Mouse (Mus musculus): ENCODE measurements around the gene Mfap4. TPM values are rescaled to one million over a fixed set of nuclear protein-coding genes. Genes with fewer than 3 reads are reported as not detected.

Gene Mfap4
- polyA plus RNA-seq, 1 experiment: not detected

- no peaks in the 10 kb centered on the region for H3K79me2 ChIP-seq (ENCODE audit: control insufficient read depth, insufficient read depth)
- H3K36me3 ChIP-seq (ENCODE audit: control insufficient read depth, insufficient read depth): no peaks in the 10 kb centered on the region
- no peak overlapping the region for H3K4me3 ChIP-seq (ENCODE audit: insufficient read depth, poor library complexity, severe bottlenecking)
- TF ChIP-seq MAX (IDR thresholded peaks at IDR 0.05): no peak
- TF ChIP-seq FOSL1 (IDR thresholded peaks at IDR 0.05; ENCODE audit: insufficient read depth, low read length, poor library complexity, severe bottlenecking): no peak
- no peak for TF ChIP-seq CEBPB (IDR thresholded peaks at IDR 0.05; ENCODE audit: low read depth)
- no peak overlapping the region for H3ac ChIP-seq (ENCODE audit: control insufficient read depth, insufficient read length, low read depth)
- no peaks in the 10 kb centered on the region for H3K79me3 ChIP-seq (ENCODE audit: low read depth)
- H3K27me3 ChIP-seq (ENCODE audit: control insufficient read depth, insufficient read depth, insufficient read length): peaks cover 43% of the 10 kb centered on the region
Observed at GRCm38 (mm10) chr11:61447296-61447695, 37.9 kb upstream of the Mfap4 start.

- Histone ChIP-seq H3K79me2 (ENCODE audit: control insufficient read depth, insufficient read depth) (no peaks in the 10 kb centered on the region), H3K27me3 (ENCODE audit: control insufficient read depth, insufficient read depth, insufficient read length) (peaks cover 47% of the 10 kb centered on the region), H3K4me3 (ENCODE audit: insufficient read depth, poor library complexity, severe bottlenecking) (no peak overlapping the region), H3K79me3 (ENCODE audit: low read depth) (no peaks in the 10 kb centered on the region), H3K36me3 (ENCODE audit: control insufficient read depth, insufficient read depth) (no peaks in the 10 kb centered on the region), H3ac (ENCODE audit: control insufficient read depth, insufficient read length, low read depth) (no peak overlapping the region)
- TF ChIP-seq MYOG (IDR thresholded peaks at IDR 0.05; ENCODE audit: control insufficient read depth, extremely low read depth, insufficient read length) (no peak), FOSL1 (IDR thresholded peaks at IDR 0.05; ENCODE audit: insufficient read depth, low read length, poor library complexity, severe bottlenecking) (no peak), CEBPB (IDR thresholded peaks at IDR 0.05; ENCODE audit: low read depth) (no peak), MAX (IDR thresholded peaks at IDR 0.05) (no peak), USF1 (IDR thresholded peaks at IDR 0.05; ENCODE audit: low read depth) (no peak), CTCF (IDR thresholded peaks at IDR 0.05; ENCODE audit: control insufficient read depth, insufficient read depth, insufficient read length) (no peak), MYOD1 (IDR thresholded peaks at IDR 0.05; ENCODE audit: control insufficient read depth, insufficient read length, low read depth) (no peak)
Observed at GRCm38 (mm10) chr11:61448041-61448440, 37.2 kb upstream of the Mfap4 start.

DNA sequence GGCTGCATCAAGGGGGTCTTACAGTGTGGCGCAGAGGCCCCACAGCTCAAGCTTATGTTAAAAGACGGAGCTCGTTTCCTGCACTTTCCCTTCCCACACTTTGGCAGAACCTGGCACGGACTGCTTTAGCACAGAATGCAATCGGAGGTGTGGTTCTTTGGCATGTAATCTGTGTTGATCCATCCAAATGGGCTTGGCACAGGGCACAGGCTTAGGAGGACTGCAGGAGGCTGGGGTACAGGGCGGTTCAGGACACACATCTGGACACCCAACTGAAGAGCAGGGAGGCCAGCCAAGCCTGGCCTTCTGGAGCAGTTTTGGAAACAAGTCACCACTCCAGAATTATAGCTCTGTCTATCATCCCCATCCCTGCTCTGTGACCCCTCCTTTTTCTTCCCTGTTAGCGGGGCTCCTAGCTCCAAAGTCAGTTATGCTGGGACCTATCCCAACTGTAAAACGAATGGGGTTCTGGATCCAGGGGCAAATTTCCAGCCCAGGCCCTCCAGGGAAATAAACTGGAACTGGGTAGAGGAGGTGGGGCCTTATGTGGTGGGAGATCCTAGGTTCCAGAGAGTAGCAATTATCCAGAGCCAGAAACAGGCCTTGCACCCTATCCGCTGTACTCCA, 36.5 kb upstream of the Mfap4 start:
- Histone ChIP-seq H3K4me3 (ENCODE audit: insufficient read depth, poor library complexity, severe bottlenecking) (no peak overlapping the region), H3K79me3 (ENCODE audit: low read depth) (no peaks in the 10 kb centered on the region), H3K36me3 (ENCODE audit: control insufficient read depth, insufficient read depth) (no peaks in the 10 kb centered on the region), H3ac (ENCODE audit: control insufficient read depth, insufficient read length, low read depth) (no peak overlapping the region), H3K27me3 (ENCODE audit: control insufficient read depth, insufficient read depth, insufficient read length) (peaks cover 47% of the 10 kb centered on the region), H3K79me2 (ENCODE audit: control insufficient read depth, insufficient read depth) (no peaks in the 10 kb centered on the region)
- no peak for TF ChIP-seq FOSL1 (IDR thresholded peaks at IDR 0.05; ENCODE audit: insufficient read depth, low read length, poor library complexity, severe bottlenecking)
- TF ChIP-seq CTCF (IDR thresholded peaks at IDR 0.05; ENCODE audit: control insufficient read depth, insufficient read depth, insufficient read length): no peak
- no peak for TF ChIP-seq MAX (IDR thresholded peaks at IDR 0.05)
- TF ChIP-seq MYOD1 (IDR thresholded peaks at IDR 0.05; ENCODE audit: control insufficient read depth, insufficient read length, low read depth): no peak
- TF ChIP-seq USF1 (IDR thresholded peaks at IDR 0.05; ENCODE audit: low read depth): no peak
- TF ChIP-seq CEBPB (IDR thresholded peaks at IDR 0.05; ENCODE audit: low read depth): no peak
- TF ChIP-seq MYOG (IDR thresholded peaks at IDR 0.05; ENCODE audit: control insufficient read depth, extremely low read depth, insufficient read length): no peak

GRCm38 (mm10) chr11:61449499-61450292, 35.5 kb upstream of the Mfap4 start:
- peaks cover 44% of the 10 kb centered on the region for H3K27me3 ChIP-seq (ENCODE audit: control insufficient read depth, insufficient read depth, insufficient read length)
- no peaks in the 10 kb centered on the region for H3K79me2 ChIP-seq (ENCODE audit: control insufficient read depth, insufficient read depth)
- no peak for TF ChIP-seq CEBPB (IDR thresholded peaks at IDR 0.05; ENCODE audit: low read depth)
- TF ChIP-seq MAX (IDR thresholded peaks at IDR 0.05): no peak
- TF ChIP-seq FOSL1 (IDR thresholded peaks at IDR 0.05; ENCODE audit: insufficient read depth, low read length, poor library complexity, severe bottlenecking): no peak
- peak; percentile 1 for TF ChIP-seq CTCF (IDR thresholded peaks at IDR 0.05; ENCODE audit: control insufficient read depth, insufficient read depth, insufficient read length)
- TF ChIP-seq MYOD1 (IDR thresholded peaks at IDR 0.05; ENCODE audit: control insufficient read depth, insufficient read length, low read depth): no peak
- H3K79me3 ChIP-seq (ENCODE audit: low read depth): no peaks in the 10 kb centered on the region
- no peak overlapping the region for H3ac ChIP-seq (ENCODE audit: control insufficient read depth, insufficient read length, low read depth)
- no peak overlapping the region for H3K4me3 ChIP-seq (ENCODE audit: insufficient read depth, poor library complexity, severe bottlenecking)
- no peaks in the 10 kb centered on the region for H3K36me3 ChIP-seq (ENCODE audit: control insufficient read depth, insufficient read depth)

DNA sequence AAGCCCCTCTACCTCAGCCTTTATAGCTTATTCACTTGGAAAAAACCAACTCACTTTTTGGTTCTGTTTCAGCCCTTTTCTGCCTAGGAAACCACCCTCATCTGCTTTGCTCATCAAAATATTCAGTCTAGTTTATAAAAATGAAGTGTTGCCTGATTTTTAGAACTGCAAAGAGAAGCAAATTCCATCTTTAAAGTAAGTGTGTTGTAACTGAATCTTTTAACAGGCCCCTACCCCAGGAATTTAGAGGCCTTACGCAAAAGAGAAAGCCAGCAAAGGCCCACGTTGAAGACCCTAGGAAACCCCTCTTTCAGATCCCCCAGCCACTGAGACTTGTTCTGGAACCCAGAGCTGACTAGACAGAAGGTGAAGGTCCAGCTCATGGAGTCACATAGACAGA, 21.2 kb upstream of the Mfap4 start:
- no peaks in the 10 kb centered on the region for H3K79me2 ChIP-seq (ENCODE audit: control insufficient read depth, insufficient read depth)
- H3K36me3 ChIP-seq (ENCODE audit: control insufficient read depth, insufficient read depth): no peaks in the 10 kb centered on the region
- H3K4me3 ChIP-seq (ENCODE audit: insufficient read depth, poor library complexity, severe bottlenecking): no peak overlapping the region
- TF ChIP-seq CEBPB (IDR thresholded peaks at IDR 0.05; ENCODE audit: low read depth): no peak
- TF ChIP-seq FOSL1 (IDR thresholded peaks at IDR 0.05; ENCODE audit: insufficient read depth, low read length, poor library complexity, severe bottlenecking): no peak
- no peak for TF ChIP-seq USF1 (IDR thresholded peaks at IDR 0.05; ENCODE audit: low read depth)
- TF ChIP-seq CTCF (IDR thresholded peaks at IDR 0.05; ENCODE audit: control insufficient read depth, insufficient read depth, insufficient read length): no peak
- H3K79me3 ChIP-seq (ENCODE audit: low read depth): no peaks in the 10 kb centered on the region
- peaks cover 35% of the 10 kb centered on the region for H3K27me3 ChIP-seq (ENCODE audit: control insufficient read depth, insufficient read depth, insufficient read length)
- H3ac ChIP-seq (ENCODE audit: control insufficient read depth, insufficient read length, low read depth): no peak overlapping the region

DNA sequence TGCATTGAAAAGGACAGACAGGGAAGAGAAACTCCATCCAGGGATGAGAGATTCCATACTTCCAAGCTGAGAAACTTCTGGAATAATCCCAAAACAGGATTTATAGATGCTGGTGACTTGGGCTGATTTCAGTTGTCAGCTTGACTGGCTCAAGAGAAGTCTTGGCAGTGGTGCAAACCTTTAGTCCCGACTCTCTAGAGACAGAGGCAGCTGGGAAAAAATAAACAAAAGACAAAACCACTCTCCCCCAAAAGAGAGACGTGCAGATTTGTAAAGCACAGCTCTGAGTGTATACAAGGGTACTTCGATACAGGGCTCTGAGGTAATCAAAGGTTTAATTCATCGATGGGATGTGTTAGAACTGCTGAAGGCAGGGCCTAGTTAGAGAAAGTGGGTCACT, 19.8 kb upstream of the Mfap4 start:
- no peak overlapping the region for H3K4me3 ChIP-seq (ENCODE audit: insufficient read depth, poor library complexity, severe bottlenecking)
- H3K79me3 ChIP-seq (ENCODE audit: low read depth): no peaks in the 10 kb centered on the region
- no peak for TF ChIP-seq FOSL1 (IDR thresholded peaks at IDR 0.05; ENCODE audit: insufficient read depth, low read length, poor library complexity, severe bottlenecking)
- no peak for TF ChIP-seq CEBPB (IDR thresholded peaks at IDR 0.05; ENCODE audit: low read depth)
- TF ChIP-seq CTCF (IDR thresholded peaks at IDR 0.05; ENCODE audit: control insufficient read depth, insufficient read depth, insufficient read length): no peak
- no peak for TF ChIP-seq USF1 (IDR thresholded peaks at IDR 0.05; ENCODE audit: low read depth)
- no peak for TF ChIP-seq MAX (IDR thresholded peaks at IDR 0.05)
- H3ac ChIP-seq (ENCODE audit: control insufficient read depth, insufficient read length, low read depth): no peak overlapping the region
- H3K79me2 ChIP-seq (ENCODE audit: control insufficient read depth, insufficient read depth): no peaks in the 10 kb centered on the region
- no peaks in the 10 kb centered on the region for H3K36me3 ChIP-seq (ENCODE audit: control insufficient read depth, insufficient read depth)
- peaks cover 40% of the 10 kb centered on the region for H3K27me3 ChIP-seq (ENCODE audit: control insufficient read depth, insufficient read depth, insufficient read length)
